Mouse (Mus musculus) heart, adult 2 months (tissue): ENCODE results near the gene Ociad1. TPM values are rescaled to one million over a fixed set of nuclear protein-coding genes. Genes with fewer than 3 reads are reported as not detected.

ENCODE experiments used
- DNase-seq, 2 experiments: peaks; one replicate each; pipeline ENCODE4 v3.0.0; 2021
- H3K27ac ChIP-seq: fragments of 200-600 bp; 2 replicates; pipeline ENCODE4 v1.8.1; 2022
- H3K27me3 ChIP-seq: fragments of 200-500 bp; 2 replicates; pipeline ENCODE4 v1.6.1; 2012; ENCODE audit warnings: mild to moderate bottlenecking, low read length, inconsistent platforms, mixed read lengths; ENCODE audit not compliant: control insufficient read depth, insufficient read depth
- H3K36me3 ChIP-seq: fragments of 200-500 bp; 2 replicates; pipeline ENCODE4 v1.6.1; 2012; ENCODE audit warnings: low read length, inconsistent platforms; ENCODE audit not compliant: control insufficient read depth, insufficient read depth
- H3K4me1 ChIP-seq: fragments of 200-500 bp; 2 replicates; pipeline ENCODE4 v1.6.1; 2011; ENCODE audit warnings: low read length; ENCODE audit not compliant: control insufficient read depth, insufficient read depth
- H3K4me3 ChIP-seq: fragments of 200-600 bp; 2 replicates; pipeline ENCODE4 v1.8.1; 2022
- H3K79me2 ChIP-seq: fragments of 200-500 bp; replicated peaks from 2 replicates; pipeline ENCODE4 v1.6.1; 2012; ENCODE audit warnings: mild to moderate bottlenecking, inconsistent platforms, low read length, moderate library complexity, mixed read lengths; ENCODE audit not compliant: control insufficient read depth, insufficient read depth
- H3K9ac ChIP-seq: fragments of 200-500 bp; 2 replicates; pipeline ENCODE4 v1.6.1; 2012; ENCODE audit warnings: low read depth, mild to moderate bottlenecking, control low read depth, inconsistent platforms, low read length, mixed read lengths
- CTCF ChIP-seq: fragments of 200-600 bp; IDR thresholded peaks from 2 replicates; pipeline ENCODE4 v1.8.1; 2022; ENCODE audit warnings: antibody characterized with exemption, mild to moderate bottlenecking, moderate library complexity
- EP300 ChIP-seq: fragments of 200-500 bp; IDR thresholded peaks from 2 replicates; pipeline ENCODE4 v1.6.1; 2011; ENCODE audit warnings: low read depth, low read length, control low read depth; ENCODE audit not compliant: insufficient read depth
- POLR2A ChIP-seq: fragments of 200-500 bp; IDR thresholded peaks from 2 replicates; pipeline ENCODE4 v1.6.1; 2011; ENCODE audit warnings: mild to moderate bottlenecking, low read depth, low read length, control low read depth; ENCODE audit not compliant: insufficient read depth
- whole genome bisulfite sequencing: fragments of 180-500 bp; shearing (Covaris S2); methylation state at CpG from one replicate; pipeline ENCODE4 v1.1.7; 2018; 5-methylcytosine and 5-hydroxymethylcytosine counted together
- intact Hi-C: fragments of 180-260 bp; cut with DNase I; formaldehyde crosslinking; loops from one replicate; pipeline ENCODE4 v1.15.1; 2025
- polyA plus RNA-seq: library from polyadenylated mRNA; depleted of rRNA; stranded (reverse); fragments of >200 nt; gene quantifications from 2 replicates; pipeline ENCODE4 v1.2.3, GENCODE M21; 2012
- total RNA-seq, 2 experiments: library from RNA; stranded (reverse); gene quantifications; 2 replicates each; pipeline ENCODE4 v1.2.3; 2021

Gene Ociad1
- total and polyA plus RNA-seq, 3 experiments, result 83.4 to 249 (median 232) TPM

DNA sequence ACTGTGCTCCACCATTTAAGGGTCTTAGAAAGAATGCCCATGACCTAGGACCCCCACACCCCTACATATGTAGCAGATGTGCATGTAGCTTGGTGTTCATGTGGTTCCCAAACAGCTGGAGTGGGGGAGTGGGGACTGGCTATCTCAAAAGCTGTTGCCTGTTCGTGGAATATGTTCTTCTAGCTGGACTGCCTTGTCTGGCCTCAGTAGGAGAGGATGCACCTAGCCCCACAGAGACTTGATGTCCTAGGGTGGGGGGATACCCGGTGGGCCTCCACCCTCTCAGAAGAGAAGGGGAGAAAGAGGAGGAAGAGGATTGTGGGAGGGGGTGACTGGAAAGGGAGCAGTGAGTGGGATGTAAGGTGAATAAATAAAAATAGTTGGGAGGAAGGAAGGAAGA, 17.6 kb upstream of the Ociad1 start:
- WGBS, result 81% methylated on average over 2 of the region's 2 CpGs
- no peak overlapping the region for H3K9ac ChIP-seq
- TF ChIP-seq CTCF (no peak), EP300 (no peak)
- no peak for DNase-seq
- no peaks in the 10 kb centered on the region for H3K27me3 ChIP-seq
- peaks cover 2% of the 10 kb centered on the region for H3K36me3 ChIP-seq
- intact Hi-C loops, result no loop called here
- no peaks in the 10 kb centered on the region for H3K79me2 ChIP-seq
- H3K4me1 ChIP-seq, result peaks cover 11% of the 10 kb centered on the region
- no peak overlapping the region for H3K4me3 ChIP-seq
- H3K27ac ChIP-seq, result no peak overlapping the region

DNA sequence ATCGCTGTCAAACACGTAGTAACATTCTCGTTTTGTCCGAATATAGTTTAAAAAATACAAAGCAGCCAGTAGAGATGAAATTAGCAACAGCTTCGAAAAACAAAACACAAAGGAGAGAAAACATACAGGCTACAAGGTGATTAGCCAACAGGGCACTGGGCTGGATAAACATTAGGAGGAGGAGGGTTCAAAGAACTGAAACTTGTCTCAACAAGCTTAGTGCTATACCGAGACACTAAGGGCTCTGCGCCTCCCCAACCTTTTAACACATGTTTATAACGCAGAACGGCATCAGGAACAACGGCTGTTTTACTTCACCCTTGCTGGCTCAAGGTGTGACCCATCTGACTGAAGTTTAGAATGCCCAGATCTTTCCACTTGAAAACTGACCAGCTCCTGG, 13.4 kb upstream of the Ociad1 start:
- 42% methylated on average over 10 of the region's 10 CpGs for WGBS
- peak overlapping the region; percentile 8; the same call in 1 of the 2 replicates for H3K4me3 ChIP-seq
- peaks cover 2% of the 10 kb centered on the region for H3K36me3 ChIP-seq
- DNase-seq, result no peak
- H3K79me2 ChIP-seq, result no peaks in the 10 kb centered on the region
- H3K27me3 ChIP-seq, result no peaks in the 10 kb centered on the region
- intact Hi-C loops, result no loop called here
- peak overlapping the region; percentile 56 for H3K27ac ChIP-seq
- no peak overlapping the region for H3K9ac ChIP-seq
- TF ChIP-seq CTCF, result no peak
- TF ChIP-seq POLR2A, result no peak
- TF ChIP-seq EP300, result no peak
- H3K4me1 ChIP-seq, result peaks cover 8% of the 10 kb centered on the region

DNA sequence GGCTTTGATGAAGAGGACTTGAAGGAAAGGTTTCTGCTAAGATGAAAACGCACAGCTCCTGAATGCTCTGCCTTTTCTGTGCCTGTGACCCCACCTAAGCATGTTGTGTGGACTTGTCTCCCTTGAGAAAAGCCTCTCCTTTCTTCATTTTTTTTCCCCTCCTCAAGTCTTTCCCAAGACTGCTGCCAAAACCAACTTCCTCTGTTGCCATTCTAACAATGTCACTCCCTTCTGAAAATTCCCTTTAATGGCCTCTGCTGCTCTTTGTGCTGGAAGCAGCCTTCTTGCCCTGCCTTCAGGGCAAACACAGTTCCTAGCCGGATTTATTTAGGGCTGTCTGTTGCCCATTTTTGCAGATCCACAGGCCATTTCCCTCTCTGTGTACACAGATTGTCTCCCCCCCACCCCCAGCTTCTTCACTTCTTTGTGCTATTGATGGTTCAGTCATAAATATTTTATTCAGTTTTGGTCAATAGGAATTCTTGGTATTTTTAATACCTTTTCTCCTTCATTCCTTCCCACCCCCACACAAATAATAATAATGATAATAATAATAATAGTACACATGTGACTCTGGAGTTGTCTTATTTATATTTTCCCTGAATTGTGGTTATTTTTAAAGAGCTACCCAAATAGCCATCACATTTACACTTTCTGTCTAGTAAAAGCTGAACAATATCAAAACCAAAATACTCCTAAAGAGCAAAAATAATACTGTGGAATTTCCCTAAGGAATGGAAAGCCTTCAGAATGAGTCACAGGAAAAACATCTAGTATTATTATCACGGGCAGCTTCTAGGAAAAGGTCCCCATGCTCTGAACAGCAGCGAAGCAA, 12.6 kb upstream of the Ociad1 start:
- intact Hi-C loops, result no loop called here
- Histone ChIP-seq H3K9ac (no peak overlapping the region), H3K27me3 (no peaks in the 10 kb centered on the region), H3K4me1 (peaks cover 8% of the 10 kb centered on the region), H3K79me2 (no peaks in the 10 kb centered on the region), H3K27ac (peak overlapping the region; percentile 56), H3K36me3 (peaks cover 2% of the 10 kb centered on the region), H3K4me3 (no peak overlapping the region)
- 33% methylated on average over 4 of the region's 4 CpGs for WGBS
- TF ChIP-seq EP300 (no peak), CTCF (no peak), POLR2A (no peak)
- peak in 1 of 2 experiments; percentile 17 for DNase-seq

DNA sequence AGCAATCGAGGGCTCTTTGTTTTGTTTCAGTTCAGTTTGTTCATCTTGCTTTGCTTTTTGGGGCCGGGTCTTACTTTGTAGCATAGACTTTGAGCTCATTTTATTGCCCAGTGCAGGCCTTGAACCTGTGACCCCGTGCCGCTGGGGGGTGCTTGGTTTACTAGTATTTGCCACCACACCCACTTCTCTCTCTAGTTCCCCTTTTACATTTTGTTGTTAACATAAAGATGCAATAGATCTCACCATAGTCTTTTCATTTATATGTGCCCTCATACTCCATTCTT, 12.1 kb upstream of the Ociad1 start:
- no peak for DNase-seq
- intact Hi-C loops, result no loop called here
- Histone ChIP-seq H3K27ac (peak overlapping the region; percentile 40; the same call in 1 of the 2 replicates), H3K79me2 (no peaks in the 10 kb centered on the region), H3K27me3 (no peaks in the 10 kb centered on the region), H3K4me1 (peaks cover 8% of the 10 kb centered on the region), H3K9ac (no peak overlapping the region), H3K36me3 (peaks cover 2% of the 10 kb centered on the region), H3K4me3 (no peak overlapping the region)
- 47% methylated on average over 4 of the region's 4 CpGs for WGBS
- TF ChIP-seq EP300 (no peak), CTCF (no peak), POLR2A (no peak)

DNA sequence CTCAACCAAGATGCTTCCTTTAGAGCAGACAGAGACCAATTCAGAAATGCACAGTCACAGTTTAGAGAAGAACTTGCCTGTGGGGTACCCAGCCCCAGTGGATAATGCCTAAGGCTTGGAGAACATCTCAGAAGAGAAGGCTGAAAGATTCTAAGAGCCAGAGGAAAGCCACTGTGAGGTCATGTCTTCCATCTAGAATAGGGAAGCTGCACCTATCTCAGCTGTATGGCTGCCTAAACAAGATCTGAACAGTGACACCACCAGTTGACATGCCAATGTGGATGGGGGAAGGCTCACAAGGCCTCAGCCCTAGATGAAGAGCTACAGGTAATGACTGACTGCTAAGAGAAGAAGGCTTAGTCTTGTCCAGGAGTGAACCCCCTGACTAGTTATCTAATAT, 8.5 kb upstream of the Ociad1 start:
- Histone ChIP-seq H3K27me3 (no peaks in the 10 kb centered on the region), H3K27ac (no peak overlapping the region), H3K9ac (no peak overlapping the region), H3K4me3 (no peak overlapping the region), H3K79me2 (no peaks in the 10 kb centered on the region), H3K4me1 (peaks cover 8% of the 10 kb centered on the region), H3K36me3 (peaks cover 2% of the 10 kb centered on the region)
- intact Hi-C loops, result no loop called here
- TF ChIP-seq POLR2A (no peak), EP300 (no peak), CTCF (no peak)
- no peak for DNase-seq

DNA sequence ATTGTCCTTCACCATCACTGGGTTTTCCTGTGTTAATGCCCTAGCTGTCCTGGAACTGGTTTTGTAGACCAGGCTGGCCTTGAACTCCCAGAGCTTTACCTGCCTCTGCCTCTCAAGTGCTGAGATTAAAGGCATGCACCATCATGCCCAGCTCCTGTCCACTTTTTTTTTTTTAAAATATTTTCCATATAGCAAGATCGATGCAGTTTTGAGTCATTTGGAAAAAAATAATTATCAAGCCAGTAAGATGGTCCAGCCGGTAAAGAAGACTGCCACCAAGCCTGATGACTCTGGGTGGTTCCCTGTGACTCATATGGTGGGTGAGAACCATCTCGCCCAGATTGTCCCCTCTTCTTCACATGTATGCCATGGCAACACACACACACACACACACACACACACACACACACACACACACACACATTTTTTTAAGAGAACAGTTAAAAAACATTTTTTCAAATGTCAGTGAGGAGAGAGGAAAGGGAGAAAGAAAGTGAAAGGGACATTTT, 7.1 kb upstream of the Ociad1 start:
- Histone ChIP-seq H3K27me3 (no peaks in the 10 kb centered on the region), H3K79me2 (no peaks in the 10 kb centered on the region), H3K4me3 (no peak overlapping the region), H3K36me3 (no peaks in the 10 kb centered on the region), H3K4me1 (peaks cover under 1% of the 10 kb centered on the region; the same call in 1 of the 2 replicates), H3K27ac (no peak overlapping the region), H3K9ac (no peak overlapping the region)
- intact Hi-C loops, result no loop called here
- 79% methylated on average over 3 of the region's 3 CpGs for WGBS
- TF ChIP-seq EP300 (no peak), POLR2A (no peak)
- DNase-seq, result no peak
